Mouse (Mus musculus): ENCODE measurements around the gene Emc9. TPM values are rescaled to one million over a fixed set of nuclear protein-coding genes. Genes with fewer than 3 reads are reported as not detected.
A peak's percentile ranks its signal among the peaks of the same experiment; 100 is the strongest.

The Emc9 gene
- total and polyA plus RNA-seq, 3 experiments = 38.7 to 59.4 TPM; not detected in 1

DNA sequence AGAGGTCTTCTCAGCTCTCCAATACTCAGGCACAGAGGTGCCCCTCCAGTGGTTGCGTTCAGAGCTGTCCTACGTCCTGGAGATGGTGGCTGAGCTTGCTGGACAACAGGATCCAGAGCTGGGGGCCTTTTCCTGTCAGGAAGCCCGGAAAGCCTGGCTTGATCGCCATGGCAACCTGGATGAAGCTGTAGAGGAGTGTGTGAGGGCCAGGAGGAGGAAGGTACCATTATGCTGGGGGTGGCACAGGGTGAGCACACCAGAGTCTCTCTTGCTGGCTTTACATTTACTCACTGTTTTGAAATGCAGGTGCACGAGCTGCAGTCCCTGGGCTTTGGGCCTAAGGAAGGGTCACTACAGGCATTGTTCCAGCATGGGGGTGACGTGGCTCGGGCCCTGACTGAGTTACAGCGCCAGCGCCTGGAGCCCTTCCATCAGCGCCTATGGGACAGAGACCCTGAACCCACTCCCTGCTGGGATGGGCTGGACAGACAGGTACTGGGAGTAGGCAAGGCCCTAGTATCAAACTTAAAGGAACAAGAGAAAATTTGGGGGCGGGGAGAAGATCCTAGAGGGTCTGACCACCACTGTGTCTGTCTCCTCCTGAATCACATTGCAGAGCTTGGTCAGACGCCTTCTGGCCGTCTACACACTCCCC is 11.1 kb upstream of the Emc9 start:
- no peak overlapping the region for H3K9ac ChIP-seq (ENCODE audit: control insufficient read depth, low read depth, low read length, poor library complexity, severe bottlenecking)
- DNase-seq (ENCODE audit: low read depth, low spot score) = no peak
- peaks cover 0 to 10% of the 10 kb centered on the region in 2 experiments; a peak in 1 of 4 replicates for H3K4me1 ChIP-seq (ENCODE audit: control insufficient read depth in 1 of 2, insufficient read depth in 2 of 2, low read length in 2 of 2)
- H3K27ac ChIP-seq (ENCODE audit: control insufficient read depth, low read depth, low read length) = no peak overlapping the region
- H3K79me2 ChIP-seq (ENCODE audit: control insufficient read depth, insufficient read depth, low read length, poor library complexity) = peaks cover 21% of the 10 kb centered on the region
- no peaks in the 10 kb centered on the region for H3K9me3 ChIP-seq (replicated peaks; ENCODE audit: insufficient read depth, low read length)
- TF ChIP-seq POLR2AphosphoS5 (IDR thresholded peaks at IDR 0.05; ENCODE audit: borderline replicate concordance, low read depth, low read length) = no peak
- TF ChIP-seq UBTF (IDR thresholded peaks at IDR 0.05; ENCODE audit: borderline replicate concordance, insufficient read depth, low read depth, low read length) = no peak
- no peak for TF ChIP-seq CHD1 (IDR thresholded peaks at IDR 0.05; ENCODE audit: low read depth, low read length)
- H3K27me3 ChIP-seq (ENCODE audit: control insufficient read depth in 1 of 2, insufficient read depth in 2 of 2, low read length in 2 of 2) = no peaks in the 10 kb centered on the region
- H3K4me3 ChIP-seq (ENCODE audit: control insufficient read depth in 1 of 2, insufficient read depth in 1 of 2, low read depth in 2 of 2, low read length in 2 of 2) = no peak overlapping the region
- peaks cover 3 to 9% of the 10 kb centered on the region in 2 experiments for H3K36me3 ChIP-seq (ENCODE audit: control insufficient read depth in 1 of 2, insufficient read depth in 2 of 2, low read length in 2 of 2)

DNA sequence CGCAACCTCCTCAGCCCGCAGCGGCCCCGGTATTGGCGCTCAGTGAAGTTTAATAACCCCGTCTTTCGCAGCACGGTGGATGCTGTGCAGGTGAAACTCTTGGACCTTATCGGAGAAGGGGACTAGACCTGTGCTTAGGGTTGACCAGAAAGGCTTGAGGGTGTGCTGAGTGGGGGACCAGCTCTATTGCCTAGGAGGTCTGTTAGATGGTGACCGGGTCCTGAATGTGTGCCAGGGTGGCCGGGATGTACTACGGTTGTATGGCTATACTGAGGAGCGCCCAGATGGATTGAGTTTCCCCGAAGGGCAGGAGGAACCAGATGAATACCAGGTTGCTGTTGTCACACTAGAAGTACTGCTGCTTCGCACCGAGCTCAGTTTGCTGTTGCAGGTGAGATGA is 7.1 kb upstream of the Emc9 start:
- Histone ChIP-seq H3K27ac (ENCODE audit: control insufficient read depth, low read depth, low read length) (no peak overlapping the region), H3K79me2 (ENCODE audit: control insufficient read depth, insufficient read depth, low read length, poor library complexity) (peaks cover 24% of the 10 kb centered on the region), H3K9me3 (replicated peaks; ENCODE audit: insufficient read depth, low read length) (no peaks in the 10 kb centered on the region), H3K4me3 (ENCODE audit: control insufficient read depth in 1 of 2, insufficient read depth in 1 of 2, low read depth in 2 of 2, low read length in 2 of 2) (peak overlapping the region; percentile 73 to 80), H3K36me3 (ENCODE audit: control insufficient read depth in 1 of 2, insufficient read depth in 2 of 2, low read length in 2 of 2) (peaks cover 3 to 15% of the 10 kb centered on the region in 2 experiments; a peak in 3 of 4 replicates), H3K9ac (ENCODE audit: control insufficient read depth, low read depth, low read length, poor library complexity, severe bottlenecking) (peak overlapping the region; percentile 82), H3K4me1 (ENCODE audit: control insufficient read depth in 1 of 2, insufficient read depth in 2 of 2, low read length in 2 of 2) (peaks cover under 1 to 28% of the 10 kb centered on the region in 2 experiments), H3K27me3 (ENCODE audit: control insufficient read depth in 1 of 2, insufficient read depth in 2 of 2, low read length in 2 of 2) (no peaks in the 10 kb centered on the region)
- TF ChIP-seq JUND (IDR thresholded peaks at IDR 0.05; ENCODE audit: low read depth, low read length) = no peak
- TF ChIP-seq POLR2AphosphoS2 (IDR thresholded peaks at IDR 0.05; ENCODE audit: low read length) = no peak
- no peak for TF ChIP-seq GATA1 (IDR thresholded peaks at IDR 0.05; ENCODE audit: low read depth, low read length)
- TF ChIP-seq RCOR1 (IDR thresholded peaks at IDR 0.05; ENCODE audit: low read depth, low read length) = no peak
- DNase-seq (ENCODE audit: low read depth, low spot score) = peak; percentile 46

GRCm38 (mm10) chr14:55591331-55591891 is 6.3 kb upstream of the Emc9 start, which contains the start of gene Rnf31:
Gene Rnf31, plus strand, starts transcription at chr14:55591708.
- H3K4me3 ChIP-seq (ENCODE audit: control insufficient read depth in 1 of 2, insufficient read depth in 1 of 2, low read depth in 2 of 2, low read length in 2 of 2) = peak within 1 kb of the TSS; percentile 80 to 94
- H3K27me3 ChIP-seq (ENCODE audit: control insufficient read depth in 1 of 2, insufficient read depth in 2 of 2, low read length in 2 of 2) = no peaks in the 10 kb centered on the region
- peak; percentile 98 for DNase-seq (ENCODE audit: low read depth, low spot score)
- H3K36me3 ChIP-seq (ENCODE audit: control insufficient read depth in 1 of 2, insufficient read depth in 2 of 2, low read length in 2 of 2) = peaks cover 3 to 22% of the 10 kb centered on the region in 2 experiments; a peak in 3 of 4 replicates
- H3K9me3 ChIP-seq (replicated peaks; ENCODE audit: insufficient read depth, low read length) = no peaks in the 10 kb centered on the region
- H3K79me2 ChIP-seq (ENCODE audit: control insufficient read depth, insufficient read depth, low read length, poor library complexity) = peaks cover 24% of the 10 kb centered on the region
- peak within 1 kb of the TSS; percentile 86 for H3K27ac ChIP-seq (ENCODE audit: control insufficient read depth, low read depth, low read length)
- peaks cover 3 to 35% of the 10 kb centered on the region in 2 experiments for H3K4me1 ChIP-seq (ENCODE audit: control insufficient read depth in 1 of 2, insufficient read depth in 2 of 2, low read length in 2 of 2)
- peak within 1 kb of the TSS; percentile 82 for H3K9ac ChIP-seq (ENCODE audit: control insufficient read depth, low read depth, low read length, poor library complexity, severe bottlenecking)
- TF ChIP-seq MYC (IDR thresholded peaks at IDR 0.05; ENCODE audit: low read depth, low read length) (peak; percentile 28; the same call in 1 of the 2 replicates), HCFC1 (IDR thresholded peaks at IDR 0.05; ENCODE audit: low read depth, low read length) (peak; percentile 81), TCF12 (IDR thresholded peaks at IDR 0.05; ENCODE audit: low read depth, low read length) (peak; percentile 43; the same call in 1 of the 2 replicates), TBP (IDR thresholded peaks at IDR 0.05; ENCODE audit: low read depth, low read length) (peak; percentile 41; the same call in 1 of the 2 replicates), CHD1 (IDR thresholded peaks at IDR 0.05; ENCODE audit: low read depth, low read length) (no peak), NELFE (IDR thresholded peaks at IDR 0.05; ENCODE audit: low read depth, low read length) (peak; percentile 70), ZNF384 (IDR thresholded peaks at IDR 0.05; ENCODE audit: low read depth, low read length) (no peak), TAL1 (IDR thresholded peaks at IDR 0.05; ENCODE audit: low read length) (no peak), MAZ (IDR thresholded peaks at IDR 0.05; ENCODE audit: low read depth, low read length) (0 out of 2 replicates have a peak, but pooled peaks have one; percentile 34), MAFK (IDR thresholded peaks at IDR 0.05; ENCODE audit: borderline replicate concordance, low read depth, low read length) (no peak), POLR2A (IDR thresholded peaks at IDR 0.05; ENCODE audit: control insufficient read depth in 1 of 2, insufficient read depth in 1 of 2, low read depth in 1 of 2, low read length in 2 of 2, poor library complexity in 1 of 2) (peak in 1 of 2 experiments; percentile 68; a peak in 3 of 4 replicates), MAX (IDR thresholded peaks at IDR 0.05; ENCODE audit: low read length) (peak; percentile 18), ETS1 (IDR thresholded peaks at IDR 0.05; ENCODE audit: low read depth, low read length) (peak; percentile 43), POLR2AphosphoS2 (IDR thresholded peaks at IDR 0.05; ENCODE audit: low read length) (peak; percentile 26; the same call in 1 of the 2 replicates), GABPA (IDR thresholded peaks at IDR 0.05; ENCODE audit: low read depth, low read length) (no peak), E2F4 (IDR thresholded peaks at IDR 0.05; ENCODE audit: borderline replicate concordance, low read depth, low read length) (no peak; the same call in 1 of the 2 replicates), ELF1 (IDR thresholded peaks at IDR 0.05; ENCODE audit: low read depth, low read length) (peak; percentile 90), RAD21 (IDR thresholded peaks at IDR 0.05; ENCODE audit: low read depth, low read length) (no peak), NRF1 (IDR thresholded peaks at IDR 0.05; ENCODE audit: insufficient read depth, low read depth, low read length, poor library complexity, severe bottlenecking) (peak; percentile 38; the same call in 1 of the 2 replicates)
